Mouse (Mus musculus) forebrain, embryonic 11.5 days (tissue): ENCODE measurements at regions not wholly inside any gene's neighbourhood (a gene's known extent, or its start where the extent isn't known, plus 50 kb on each side); places are given as distances from the start of the nearest gene placed in this dataset.
A peak's percentile ranks its signal among the peaks of the same experiment; 100 is the strongest.
"Not testable (repeated sequence)": the region's sequence is repeated elsewhere in the genome, so short reads cannot be mapped to it uniquely, and the experiment has no call there.

ENCODE experiments used
- ATAC-seq: fragments of 200-750 bp; cut with Nextera tagmentation; replicated peaks from 2 replicates; pipeline ENCODE4 v1.8.0; 2017; ENCODE audit warnings: moderate TSS enrichment; ENCODE audit not compliant: low FRiP score
- DNase-seq: peaks from one replicate; pipeline ENCODE4 v3.0.0-alpha.2; 2017; ENCODE audit warnings: low spot score
- H3K27ac ChIP-seq: fragments of 300-500 bp; sonication (generic); 2 replicates; pipeline ENCODE4 v1.5.1; 2014; ENCODE audit warnings: low read depth, low read length
- H3K27me3 ChIP-seq: fragments of 300-500 bp; sonication (generic); 2 replicates; pipeline ENCODE4 v1.6.1; 2014; ENCODE audit warnings: mild to moderate bottlenecking, low read length, mixed read lengths; ENCODE audit not compliant: control insufficient read depth, insufficient read depth
- H3K36me3 ChIP-seq: fragments of 300-500 bp; sonication (generic); 2 replicates; pipeline ENCODE4 v1.6.1; 2014; ENCODE audit warnings: mild to moderate bottlenecking, low read length, moderate library complexity, mixed read lengths; ENCODE audit not compliant: control insufficient read depth, insufficient read depth
- H3K4me1 ChIP-seq: fragments of 300-500 bp; sonication (generic); replicated peaks from 2 replicates; pipeline ENCODE4 v1.6.1; 2014; ENCODE audit warnings: low read length, mixed read lengths; ENCODE audit not compliant: control insufficient read depth, insufficient read depth
- H3K4me2 ChIP-seq: fragments of 300-500 bp; sonication (generic); 2 replicates; pipeline ENCODE4 v1.6.1; 2014; ENCODE audit warnings: low read depth, mild to moderate bottlenecking, low read length, moderate library complexity, mixed read lengths; ENCODE audit not compliant: severe bottlenecking
- H3K4me3 ChIP-seq: fragments of 300-500 bp; sonication (generic); 2 replicates; pipeline ENCODE4 v1.5.1; 2014; ENCODE audit warnings: low read depth, low read length
- H3K9ac ChIP-seq: fragments of 300-500 bp; sonication (generic); 2 replicates; pipeline ENCODE4 v1.6.1; 2014; ENCODE audit warnings: low read length
- H3K9me3 ChIP-seq: fragments of 300-500 bp; sonication (generic); 2 replicates; pipeline ENCODE4 v1.6.1; 2016; ENCODE audit warnings: low read length, mixed read lengths; ENCODE audit not compliant: control insufficient read depth
- WGBS: fragments of 180-500 bp; shearing (Covaris S2); extraction: QIAGEN DNeasy Blood & Tissue Kit; methylation state at CpG from one replicate; pipeline ENCODE4 v1.1.7; 2014; 5-methylcytosine and 5-hydroxymethylcytosine counted together

DNA sequence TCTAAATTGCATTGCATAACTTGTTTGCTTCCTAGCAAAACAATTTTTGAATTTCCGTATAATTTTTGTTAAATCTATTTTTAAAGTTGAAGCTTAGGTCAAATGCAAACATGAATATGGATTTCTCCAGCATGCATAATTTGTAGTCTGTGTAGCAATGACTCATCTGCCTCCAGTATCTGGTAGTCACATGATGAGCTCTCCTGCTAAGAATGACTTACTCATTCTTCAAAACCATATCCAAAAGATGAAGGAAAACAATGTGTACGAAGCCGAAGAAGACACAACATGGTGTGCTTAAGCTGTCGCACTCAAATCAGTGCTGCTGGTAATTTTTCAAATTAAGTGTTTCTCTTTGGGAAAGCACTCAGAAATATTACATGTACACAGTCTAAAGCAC is 1453.2 kb upstream of the Gje1 start:
- 87% methylated on average over 4 of the region's 4 CpGs for WGBS
- ATAC-seq: no peak
- no peak overlapping the region for H3K4me3 ChIP-seq
- no peaks in the 10 kb centered on the region for H3K9me3 ChIP-seq
- no peak overlapping the region for H3K4me2 ChIP-seq
- no peak overlapping the region for H3K9ac ChIP-seq
- no peaks in the 10 kb centered on the region for H3K36me3 ChIP-seq
- no peak overlapping the region for H3K27ac ChIP-seq
- no peaks in the 10 kb centered on the region for H3K4me1 ChIP-seq
- no peaks in the 10 kb centered on the region for H3K27me3 ChIP-seq
- no peak for DNase-seq

DNA sequence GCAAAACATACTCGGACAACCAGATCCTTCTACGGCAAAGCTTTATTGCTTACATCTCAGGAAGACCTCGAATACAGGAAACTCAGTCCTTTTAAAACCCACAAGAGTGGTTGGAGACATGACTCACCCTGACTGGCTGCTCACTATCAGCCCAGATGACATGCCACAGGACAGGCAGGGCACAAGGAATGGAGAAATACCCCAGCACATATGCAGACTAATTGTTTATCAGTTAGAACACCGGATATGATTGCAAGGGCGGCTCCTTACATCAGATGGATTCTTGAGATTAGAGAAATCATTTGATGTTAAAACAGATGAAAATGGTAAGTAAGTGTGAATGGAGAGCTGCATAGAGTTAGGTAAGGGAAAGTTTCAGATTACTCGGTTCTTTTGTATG is 1441.5 kb upstream of the Gje1 start:
- H3K9me3 ChIP-seq, DNase-seq, H3K4me1 ChIP-seq, H3K9ac ChIP-seq, H3K27ac ChIP-seq, H3K36me3 ChIP-seq, H3K4me2 ChIP-seq, H3K27me3 ChIP-seq, ATAC-seq, H3K4me3 ChIP-seq: not testable (repeated sequence)
- WGBS: 91% methylated on average over 6 of the region's 6 CpGs

GRCm38 (mm10) chr10:16158445-16158844 is 1440.4 kb upstream of the Gje1 start:
- Histone ChIP-seq H3K4me1 (no peaks in the 10 kb centered on the region), H3K9ac (no peak overlapping the region), H3K4me3 (no peak overlapping the region), H3K36me3 (no peaks in the 10 kb centered on the region), H3K4me2 (no peak overlapping the region), H3K27ac (no peak overlapping the region), H3K9me3 (no peaks in the 10 kb centered on the region), H3K27me3 (no peaks in the 10 kb centered on the region)
- ATAC-seq (no peak), DNase-seq (no peak)
- 86% methylated on average over 3 of the region's 3 CpGs for whole genome bisulfite sequencing

- ATAC-seq (no peak; the same call in 1 of the 2 replicates), DNase-seq (no peak)
- H3K4me1 ChIP-seq: no peaks in the 10 kb centered on the region
- H3K4me2 ChIP-seq: no peak overlapping the region
- H3K9me3 ChIP-seq: no peaks in the 10 kb centered on the region
- no peak overlapping the region for H3K9ac ChIP-seq
- no peak overlapping the region for H3K4me3 ChIP-seq
- H3K36me3 ChIP-seq: no peaks in the 10 kb centered on the region
- H3K27me3 ChIP-seq: no peaks in the 10 kb centered on the region
- 85% methylated on average over 5 of the region's 5 CpGs for WGBS
- no peak overlapping the region for H3K27ac ChIP-seq
Observed at GRCm38 (mm10) chr10:16156954-16157353, 1438.9 kb upstream of the Gje1 start.

- no peaks in the 10 kb centered on the region for H3K27me3 ChIP-seq
- H3K4me2 ChIP-seq: no peak overlapping the region
- DNase-seq (no peak), ATAC-seq (no peak)
- no peaks in the 10 kb centered on the region for H3K4me1 ChIP-seq
- H3K36me3 ChIP-seq: no peaks in the 10 kb centered on the region
- H3K27ac ChIP-seq: no peak overlapping the region
- no peaks in the 10 kb centered on the region for H3K9me3 ChIP-seq
- no peak overlapping the region for H3K4me3 ChIP-seq
- H3K9ac ChIP-seq: no peak overlapping the region
- WGBS: 96% methylated on average over 3 of the region's 3 CpGs
Observed at GRCm38 (mm10) chr10:16148991-16149390, 1431.0 kb upstream of the Gje1 start.

- 94% methylated on average over 1 of the region's 1 CpGs for WGBS
- no peak overlapping the region for H3K4me3 ChIP-seq
- no peaks in the 10 kb centered on the region for H3K36me3 ChIP-seq
Observed at GRCm38 (mm10) chr10:16145397-16145796, 1427.4 kb upstream of the Gje1 start.

DNA sequence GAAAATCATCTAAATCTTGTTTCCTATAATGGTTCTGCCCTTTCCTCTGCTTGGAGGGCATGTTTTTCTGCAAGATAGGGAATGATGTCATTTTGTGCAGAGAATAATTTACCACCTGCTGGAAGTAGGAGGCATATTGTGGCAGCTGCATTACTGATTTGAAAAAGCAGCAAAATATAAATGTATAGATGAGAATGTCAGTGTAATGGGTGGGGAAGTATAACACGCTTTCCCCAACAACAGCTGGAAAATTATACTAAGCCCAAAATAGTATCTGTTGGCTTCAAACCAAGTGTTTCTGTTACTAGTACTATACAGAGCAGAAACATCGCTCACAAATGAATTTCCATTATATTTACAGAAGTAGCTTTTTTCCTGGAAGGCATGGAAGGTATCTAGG is 1405.9 kb upstream of the Gje1 start:
- Histone ChIP-seq H3K4me3 (no peak overlapping the region), H3K27me3 (no peaks in the 10 kb centered on the region), H3K36me3 (no peaks in the 10 kb centered on the region), H3K4me2 (no peak overlapping the region), H3K4me1 (no peaks in the 10 kb centered on the region), H3K27ac (no peak overlapping the region), H3K9ac (no peak overlapping the region), H3K9me3 (no peaks in the 10 kb centered on the region)
- DNase-seq (no peak), ATAC-seq (no peak)
- 90% methylated on average over 2 of the region's 2 CpGs for WGBS

More at GRCm38 (mm10) chr10:16145397-16145796, 1427.4 kb upstream of the Gje1 start:
- ATAC-seq (no peak), DNase-seq (no peak)
- Histone ChIP-seq H3K9me3 (no peaks in the 10 kb centered on the region), H3K4me2 (no peak overlapping the region), H3K27ac (no peak overlapping the region), H3K4me1 (no peaks in the 10 kb centered on the region), H3K27me3 (no peaks in the 10 kb centered on the region), H3K9ac (no peak overlapping the region)

DNA sequence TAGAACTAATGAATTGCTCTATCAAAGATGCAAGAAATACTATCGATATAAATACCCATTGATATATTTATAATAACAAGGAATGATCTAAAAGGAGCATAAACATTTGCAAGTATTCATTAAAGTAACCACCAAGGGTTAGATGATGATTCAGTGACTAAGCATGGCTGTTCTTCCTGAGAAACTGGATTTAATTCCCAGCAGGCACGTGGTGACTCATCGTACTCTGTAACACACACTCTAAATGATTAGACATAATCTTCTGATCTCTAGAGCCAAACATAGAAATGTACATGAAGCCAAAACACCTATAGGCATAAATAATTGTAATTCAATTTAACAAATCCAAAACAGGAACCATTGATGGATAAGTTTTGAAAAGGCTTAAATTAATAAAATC is 1370.2 kb upstream of the Gje1 start:
- no peaks in the 10 kb centered on the region for H3K4me1 ChIP-seq
- no peaks in the 10 kb centered on the region for H3K27me3 ChIP-seq
- no peak for DNase-seq
- ATAC-seq: no peak
- H3K36me3 ChIP-seq: no peaks in the 10 kb centered on the region
- WGBS: 89% methylated on average over 3 of the region's 3 CpGs
- no peak overlapping the region for H3K9ac ChIP-seq
- H3K27ac ChIP-seq: no peak overlapping the region
- no peak overlapping the region for H3K4me2 ChIP-seq
- H3K9me3 ChIP-seq: no peaks in the 10 kb centered on the region
- no peak overlapping the region for H3K4me3 ChIP-seq

- no peak overlapping the region for H3K27ac ChIP-seq
- H3K4me2 ChIP-seq: no peak overlapping the region
- WGBS: 16% methylated on average over 5 of the region's 5 CpGs
- H3K27me3 ChIP-seq: no peaks in the 10 kb centered on the region
- ATAC-seq: peak; percentile 94
- H3K9ac ChIP-seq: no peak overlapping the region
- H3K9me3 ChIP-seq: no peaks in the 10 kb centered on the region
- H3K36me3 ChIP-seq: no peaks in the 10 kb centered on the region
- DNase-seq: peak; percentile 61
- peaks cover 2% of the 10 kb centered on the region; the same call in 1 of the 2 replicates for H3K4me1 ChIP-seq
- H3K4me3 ChIP-seq: no peak overlapping the region
Observed at GRCm38 (mm10) chr10:16053008-16053407, 1335.0 kb upstream of the Gje1 start.
